Mouse (Mus musculus) stomach, postnatal 0 days (tissue): ENCODE measurements around the gene Nupl2. TPM values are rescaled to one million over a fixed set of nuclear protein-coding genes. Genes with fewer than 3 reads are reported as not detected.

Experiments
- ATAC-seq: fragments of 200-750 bp; cut with Nextera tagmentation; 2 replicates; pipeline ENCODE4 v1.8.0; 2017; ENCODE audit not compliant: low FRiP score, low TSS enrichment
- DNase-seq: peaks from one replicate; pipeline ENCODE4 v3.0.0-alpha.2; 2016; ENCODE audit warnings: low spot score
- H3K27ac ChIP-seq: fragments of 300-500 bp; sonication (generic); replicated peaks from 2 replicates; pipeline ENCODE4 v1.5.1; 2014; ENCODE audit warnings: mild to moderate bottlenecking, control low read depth
- H3K27me3 ChIP-seq: fragments of 300-500 bp; sonication (generic); 2 replicates; pipeline ENCODE4 v1.6.1; 2014; ENCODE audit warnings: low read length; ENCODE audit not compliant: control insufficient read depth, insufficient read depth
- H3K36me3 ChIP-seq: fragments of 300-500 bp; sonication (generic); 2 replicates; pipeline ENCODE4 v1.6.1; 2014; ENCODE audit warnings: low read length, mixed read lengths; ENCODE audit not compliant: control insufficient read depth, insufficient read depth
- H3K4me1 ChIP-seq: fragments of 300-500 bp; sonication (generic); replicated peaks from 2 replicates; pipeline ENCODE4 v1.6.1; 2014; ENCODE audit warnings: antibody characterized with exemption; ENCODE audit not compliant: control insufficient read depth, insufficient read depth
- H3K4me2 ChIP-seq: fragments of 300-500 bp; sonication (generic); replicated peaks from 2 replicates; pipeline ENCODE4 v1.6.1; 2014; ENCODE audit warnings: low read depth, mild to moderate bottlenecking, control low read depth, moderate library complexity
- H3K4me3 ChIP-seq: fragments of 300-500 bp; sonication (generic); 2 replicates; pipeline ENCODE4 v1.5.1; 2014; ENCODE audit warnings: low read depth, low read length, control low read depth
- H3K9ac ChIP-seq: fragments of 300-500 bp; sonication (generic); 2 replicates; pipeline ENCODE4 v1.6.1; 2014; ENCODE audit warnings: mild to moderate bottlenecking, low read length, control low read depth, mixed read lengths
- H3K9me3 ChIP-seq: fragments of 300-500 bp; sonication (generic); 2 replicates; pipeline ENCODE4 v1.6.1; 2016; ENCODE audit warnings: low read length; ENCODE audit not compliant: control insufficient read depth
- CTCF ChIP-seq: IDR thresholded peaks from 2 replicates; pipeline ENCODE4 v1.5.1; 2016; ENCODE audit warnings: antibody characterized with exemption, low read depth, mild to moderate bottlenecking, moderate library complexity
- EP300 ChIP-seq: optimal IDR thresholded peaks from 2 replicates; pipeline ENCODE3; 2016; ENCODE audit warnings: antibody characterized with exemption
- WGBS: fragments of 180-500 bp; shearing (Covaris S2); extraction: QIAGEN DNeasy Blood & Tissue Kit; methylation state at CpG from one replicate; pipeline ENCODE4 v1.1.7; 2014; 5-methylcytosine and 5-hydroxymethylcytosine counted together
- polyA plus RNA-seq: library from polyadenylated mRNA; unstranded; fragments of >200 nt; fragmentation: Nextera tagmentation; extraction: Ambion mirVana; gene quantifications from 2 replicates; pipeline ENCODE4 v1.2.1, GENCODE M21; 2015

The Nupl2 gene
- polyA plus RNA-seq, 1 experiment from 2014 or later: 8.2 TPM

GRCm38 (mm10) chr5:24172092-24172491 is 7.3 kb downstream of the Nupl2 start:
- no peak overlapping the region for H3K27ac ChIP-seq
- no peak overlapping the region for H3K9ac ChIP-seq
- H3K4me1 ChIP-seq: no peaks in the 10 kb centered on the region
- H3K36me3 ChIP-seq: peaks cover 10% of the 10 kb centered on the region
- no peaks in the 10 kb centered on the region for H3K9me3 ChIP-seq
- H3K27me3 ChIP-seq: no peaks in the 10 kb centered on the region
- DNase-seq: no peak
- no peak overlapping the region for H3K4me2 ChIP-seq
- H3K4me3 ChIP-seq: no peak overlapping the region
- TF ChIP-seq CTCF: no peak
- no peak for ATAC-seq

GRCm38 (mm10) chr5:24181514-24182295 is 16.9 kb downstream of the Nupl2 start:
- Histone ChIP-seq H3K9ac (no peak overlapping the region), H3K4me2 (no peak overlapping the region), H3K4me1 (no peaks in the 10 kb centered on the region), H3K4me3 (no peak overlapping the region), H3K36me3 (peaks cover 9% of the 10 kb centered on the region), H3K27me3 (no peaks in the 10 kb centered on the region), H3K27ac (no peak overlapping the region), H3K9me3 (no peaks in the 10 kb centered on the region)
- DNase-seq: no peak
- no peak for ATAC-seq
- 91% methylated on average over 16 of the region's 16 CpGs for WGBS
- TF ChIP-seq EP300 (no peak), CTCF (no peak)

GRCm38 (mm10) chr5:24182296-24182734 is 17.6 kb downstream of the Nupl2 start:
- DNase-seq: no peak
- Histone ChIP-seq H3K4me2 (no peak overlapping the region), H3K9ac (no peak overlapping the region), H3K4me3 (no peak overlapping the region), H3K36me3 (peaks cover 9% of the 10 kb centered on the region), H3K27ac (no peak overlapping the region), H3K27me3 (no peaks in the 10 kb centered on the region), H3K9me3 (no peaks in the 10 kb centered on the region), H3K4me1 (no peaks in the 10 kb centered on the region)
- 83% methylated on average over 9 of the region's 9 CpGs for WGBS
- TF ChIP-seq CTCF: no peak
- TF ChIP-seq EP300: no peak
- no peak for ATAC-seq

- TF ChIP-seq CTCF (no peak), EP300 (no peak)
- Histone ChIP-seq H3K9ac (no peak overlapping the region), H3K4me3 (no peak overlapping the region), H3K4me1 (no peaks in the 10 kb centered on the region), H3K27me3 (no peaks in the 10 kb centered on the region), H3K9me3 (no peaks in the 10 kb centered on the region), H3K36me3 (peaks cover 9% of the 10 kb centered on the region), H3K27ac (no peak overlapping the region), H3K4me2 (no peak overlapping the region)
- no peak for ATAC-seq
- no peak for DNase-seq
- 91% methylated on average over 6 of the region's 6 CpGs for WGBS
Observed at GRCm38 (mm10) chr5:24183096-24183495, 18.3 kb downstream of the Nupl2 start.

GRCm38 (mm10) chr5:24184011-24184410 is 19.2 kb downstream of the Nupl2 start:
- H3K4me2 ChIP-seq: no peak overlapping the region
- H3K4me1 ChIP-seq: no peaks in the 10 kb centered on the region
- H3K4me3 ChIP-seq: no peak overlapping the region
- no peaks in the 10 kb centered on the region for H3K27me3 ChIP-seq
- no peak overlapping the region for H3K9ac ChIP-seq
- 94% methylated on average over 5 of the region's 5 CpGs for WGBS
- no peak for TF ChIP-seq EP300
- no peak for TF ChIP-seq CTCF
- H3K36me3 ChIP-seq: peaks cover 9% of the 10 kb centered on the region
- DNase-seq (no peak), ATAC-seq (no peak)
- no peaks in the 10 kb centered on the region for H3K9me3 ChIP-seq
- no peak overlapping the region for H3K27ac ChIP-seq

GRCm38 (mm10) chr5:24188476-24188875 is 23.7 kb downstream of the Nupl2 start:
- TF ChIP-seq CTCF (no peak), EP300 (no peak)
- no peak overlapping the region for H3K27ac ChIP-seq
- WGBS: 68% methylated on average over 4 of the region's 4 CpGs

More at GRCm38 (mm10) chr5:24188476-24188875, 23.7 kb downstream of the Nupl2 start:
- no peaks in the 10 kb centered on the region for H3K9me3 ChIP-seq
- H3K36me3 ChIP-seq: peaks cover 6% of the 10 kb centered on the region; the same call in 1 of the 2 replicates
- H3K4me1 ChIP-seq: no peaks in the 10 kb centered on the region
- H3K9ac ChIP-seq: no peak overlapping the region
- ATAC-seq (no peak), DNase-seq (no peak)
- no peak overlapping the region for H3K4me3 ChIP-seq
- H3K4me2 ChIP-seq: no peak overlapping the region
- H3K27me3 ChIP-seq: no peaks in the 10 kb centered on the region
